Mouse (Mus musculus): ENCODE data around the gene Lrp6. TPM values are rescaled to one million over a fixed set of nuclear protein-coding genes. Genes with fewer than 3 reads are reported as not detected.

The Lrp6 gene
- total RNA-seq (2014; rRNA removed), result 29.9 and 41.3 TPM in 2 replicates
- 12.3 and 14.7 TPM in 2 replicates for polyA plus RNA-seq (2015; fragmentation: Nextera tagmentation; extraction: Ambion mirVana)

DNA sequence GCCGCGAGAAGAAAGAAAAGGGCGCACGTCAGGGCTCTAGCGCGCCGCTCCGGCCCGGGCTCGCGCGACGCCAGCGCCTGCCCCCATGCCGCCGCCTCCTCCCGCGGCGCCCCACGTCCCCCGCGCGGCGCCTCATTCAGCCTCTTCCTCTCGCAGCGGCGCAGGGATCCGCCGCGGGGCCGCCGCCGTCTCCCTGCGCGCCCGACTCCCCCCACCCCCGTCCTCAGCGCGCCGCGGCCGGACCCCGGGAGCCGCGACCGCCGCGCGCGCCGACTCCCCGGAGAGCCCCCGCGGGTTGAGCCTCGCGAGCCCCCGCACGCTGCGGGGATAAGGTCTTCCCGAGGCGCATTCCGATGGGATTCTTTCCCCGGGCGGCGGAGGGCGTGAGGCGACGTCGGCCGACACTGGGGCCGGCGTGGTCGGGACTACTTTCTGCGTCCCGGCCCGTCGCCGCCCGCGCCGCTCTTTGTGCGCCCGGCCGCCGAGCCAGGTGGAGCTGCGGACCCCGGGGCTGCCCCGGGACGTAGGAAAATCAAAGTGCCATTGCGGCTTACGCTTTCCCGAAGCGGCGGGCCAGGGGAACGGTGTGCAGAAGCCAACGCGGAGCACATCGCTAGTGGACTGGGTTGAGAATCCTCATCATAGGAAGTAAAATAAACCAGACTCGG lies at the start of gene Lrp6:
Gene Lrp6 (minus strand): TSS at position 148 of the 668 bp plus-strand sequence.
- no peaks in the 10 kb centered on the region for H3K36me3 ChIP-seq (ENCODE audit: insufficient read depth)
- peak within 1 kb of the TSS; percentile 80 for H3K4me3 ChIP-seq (ENCODE audit: low read depth, low read length)
- no peaks in the 10 kb centered on the region for H3K27me3 ChIP-seq (ENCODE audit: insufficient read depth, low read length)
- peak within 1 kb of the TSS; percentile 100 for H3K27ac ChIP-seq (ENCODE audit: low read depth, low read length)
- WGBS, result 3% methylated on average over 78 of the region's 99 CpGs
- H3K4me2 ChIP-seq (ENCODE audit: low read depth), result peak within 1 kb of the TSS; percentile 82
- H3K4me1 ChIP-seq (ENCODE audit: insufficient read depth), result peaks cover 9% of the 10 kb centered on the region
- ATAC-seq, result peak; percentile 95
- peak; percentile 93 for DNase-seq
- TF ChIP-seq CTCF (IDR thresholded peaks at IDR 0.05; ENCODE audit: low read depth), result no peak
- H3K9ac ChIP-seq, result peak within 1 kb of the TSS; percentile 94
- no peaks in the 10 kb centered on the region for H3K9me3 ChIP-seq (ENCODE audit: low read length)

GRCm38 (mm10) chr6:134614723-134615648 lies 48.2 kb upstream of the Lrp6 start:
- peak; percentile 87 for DNase-seq
- ATAC-seq, result peak; percentile 70
- TF ChIP-seq CTCF (IDR thresholded peaks at IDR 0.05; ENCODE audit: low read depth), result peak; percentile 97
- H3K27ac ChIP-seq (ENCODE audit: low read depth, low read length), result no peak overlapping the region
- H3K9ac ChIP-seq, result no peak overlapping the region
- no peaks in the 10 kb centered on the region for H3K36me3 ChIP-seq (ENCODE audit: insufficient read depth)
- H3K4me1 ChIP-seq (ENCODE audit: insufficient read depth), result no peaks in the 10 kb centered on the region
- peak overlapping the region; percentile 29 for H3K4me2 ChIP-seq (ENCODE audit: low read depth)
- peak overlapping the region; percentile 13; the same call in 1 of the 2 replicates for H3K4me3 ChIP-seq (ENCODE audit: low read depth, low read length)
- 24% methylated on average over 16 of the region's 16 CpGs for WGBS
- no peaks in the 10 kb centered on the region for H3K27me3 ChIP-seq (ENCODE audit: insufficient read depth, low read length)
- no peaks in the 10 kb centered on the region for H3K9me3 ChIP-seq (ENCODE audit: low read length)

- Histone ChIP-seq H3K27ac (ENCODE audit: low read depth, low read length) (no peak overlapping the region), H3K36me3 (ENCODE audit: insufficient read depth) (no peaks in the 10 kb centered on the region), H3K9ac (no peak overlapping the region), H3K4me1 (ENCODE audit: insufficient read depth) (no peaks in the 10 kb centered on the region), H3K27me3 (ENCODE audit: insufficient read depth, low read length) (no peaks in the 10 kb centered on the region), H3K4me2 (ENCODE audit: low read depth) (no peak overlapping the region), H3K4me3 (ENCODE audit: low read depth, low read length) (no peak overlapping the region), H3K9me3 (ENCODE audit: low read length) (no peaks in the 10 kb centered on the region)
- 91% methylated on average over 4 of the region's 4 CpGs for WGBS
- DNase-seq, result no peak
- no peak for TF ChIP-seq CTCF (IDR thresholded peaks at IDR 0.05; ENCODE audit: low read depth)
- no peak for ATAC-seq
These were observed 47.6 kb upstream of the Lrp6 start for GRCm38 (mm10) chr6:134614322-134614721.

DNA sequence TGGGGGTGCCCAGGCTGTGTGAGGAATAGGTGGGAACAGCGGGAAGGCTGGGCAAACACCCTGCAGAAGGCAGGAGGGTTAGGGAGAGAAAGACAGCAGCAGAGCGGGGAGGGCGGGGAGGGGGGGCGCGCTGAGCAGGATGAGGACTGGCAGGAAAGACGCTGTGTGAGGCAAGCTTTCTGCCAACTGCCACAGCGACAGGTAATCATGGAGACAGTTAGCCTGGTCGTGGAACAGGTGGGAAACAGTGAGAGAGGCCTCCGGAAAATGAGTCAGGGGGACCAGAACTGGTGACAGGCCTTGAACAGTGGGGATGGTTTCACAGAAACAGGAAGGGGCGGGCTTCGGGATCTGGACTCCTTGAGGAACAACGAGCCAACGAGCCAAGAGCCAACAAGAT lies 45.1 kb upstream of the Lrp6 start:
- Histone ChIP-seq H3K4me1 (ENCODE audit: insufficient read depth) (no peaks in the 10 kb centered on the region), H3K9me3 (ENCODE audit: low read length) (no peaks in the 10 kb centered on the region), H3K4me3 (ENCODE audit: low read depth, low read length) (no peak overlapping the region), H3K4me2 (ENCODE audit: low read depth) (no peak overlapping the region), H3K27ac (ENCODE audit: low read depth, low read length) (no peak overlapping the region), H3K36me3 (ENCODE audit: insufficient read depth) (no peaks in the 10 kb centered on the region), H3K27me3 (ENCODE audit: insufficient read depth, low read length) (no peaks in the 10 kb centered on the region), H3K9ac (no peak overlapping the region; the same call in 1 of the 2 replicates)
- no peak for DNase-seq
- WGBS, result 67% methylated on average over 13 of the region's 13 CpGs
- TF ChIP-seq CTCF (IDR thresholded peaks at IDR 0.05; ENCODE audit: low read depth), result no peak
- ATAC-seq, result peak; percentile 46; the same call in 1 of the 2 replicates

DNA sequence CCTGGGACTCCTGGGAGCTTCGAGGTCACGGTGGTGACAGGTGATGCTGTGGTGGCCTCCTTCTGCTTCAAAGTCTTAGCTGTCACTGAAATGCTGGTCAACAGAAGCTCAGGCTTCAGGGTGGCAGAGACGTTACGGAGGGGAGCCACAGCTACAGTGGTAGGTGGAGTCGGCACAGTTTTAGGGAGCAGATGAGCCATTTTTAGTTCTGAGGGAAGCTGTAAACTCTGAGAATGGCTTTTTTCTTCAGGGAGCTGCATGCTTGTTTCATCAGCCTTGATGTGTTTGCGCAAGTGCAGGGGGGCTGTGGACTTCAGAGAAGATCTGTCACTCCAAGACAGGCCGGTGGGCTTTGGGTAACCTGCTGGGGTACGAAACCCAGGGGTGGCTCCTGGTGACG lies 43.6 kb upstream of the Lrp6 start:
- H3K27ac ChIP-seq (ENCODE audit: low read depth, low read length), result no peak overlapping the region
- H3K9me3 ChIP-seq (ENCODE audit: low read length), result no peaks in the 10 kb centered on the region
- no peak overlapping the region for H3K4me3 ChIP-seq (ENCODE audit: low read depth, low read length)
- H3K36me3 ChIP-seq (ENCODE audit: insufficient read depth), result no peaks in the 10 kb centered on the region
- ATAC-seq (no peak), DNase-seq (no peak)
- WGBS, result 87% methylated on average over 9 of the region's 9 CpGs
- H3K4me2 ChIP-seq (ENCODE audit: low read depth), result no peak overlapping the region
- H3K27me3 ChIP-seq (ENCODE audit: insufficient read depth, low read length), result no peaks in the 10 kb centered on the region
- no peak overlapping the region for H3K9ac ChIP-seq
- H3K4me1 ChIP-seq (ENCODE audit: insufficient read depth), result no peaks in the 10 kb centered on the region
- TF ChIP-seq CTCF (IDR thresholded peaks at IDR 0.05; ENCODE audit: low read depth), result no peak

DNA sequence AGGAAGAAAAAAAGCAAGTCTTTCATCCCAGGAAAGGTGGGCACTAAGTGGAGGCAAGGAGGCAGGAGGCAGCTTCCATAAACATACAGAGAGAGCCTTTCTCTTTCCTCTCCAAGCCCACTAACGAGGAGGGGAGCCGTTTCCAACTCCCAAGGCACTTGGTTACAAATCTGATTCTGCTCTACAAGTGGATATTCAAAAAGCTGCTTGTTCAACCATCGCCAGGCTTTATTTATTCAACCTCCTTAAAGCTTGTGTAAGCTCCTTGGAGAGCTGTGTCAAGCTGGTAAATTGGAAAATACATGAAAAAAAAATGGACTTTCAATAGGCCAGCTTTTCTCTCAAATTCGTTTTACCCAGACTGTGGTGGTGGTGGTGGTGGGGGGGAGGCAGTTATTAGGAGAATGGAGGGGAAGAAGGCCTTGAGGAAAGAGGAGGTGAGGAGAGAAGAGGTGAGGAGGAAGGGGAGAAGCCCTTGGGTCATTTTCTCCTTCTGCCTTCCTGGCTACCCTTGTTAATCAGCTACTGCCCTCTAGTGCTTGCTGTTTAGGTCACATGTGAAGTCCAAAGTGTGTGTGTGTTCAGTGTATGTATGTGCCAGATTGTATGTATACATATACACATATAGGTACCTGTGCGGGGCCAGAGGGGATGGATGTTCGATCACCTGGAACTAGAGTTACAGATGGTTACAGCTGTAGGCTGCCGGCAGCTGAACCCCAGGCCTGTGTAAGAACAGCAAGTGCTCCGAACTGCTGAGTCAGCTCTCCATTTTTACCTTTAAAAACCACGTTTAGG lies 40.4 kb upstream of the Lrp6 start:
- no peak overlapping the region for H3K27ac ChIP-seq (ENCODE audit: low read depth, low read length)
- no peaks in the 10 kb centered on the region for H3K36me3 ChIP-seq (ENCODE audit: insufficient read depth)
- no peak overlapping the region for H3K4me2 ChIP-seq (ENCODE audit: low read depth)
- ATAC-seq, result peak; percentile 50; the same call in 1 of the 2 replicates
- no peaks in the 10 kb centered on the region for H3K27me3 ChIP-seq (ENCODE audit: insufficient read depth, low read length)
- 49% methylated on average over 9 of the region's 9 CpGs for WGBS
- no peak overlapping the region for H3K4me3 ChIP-seq (ENCODE audit: low read depth, low read length)
- DNase-seq, result peak; percentile 33
- H3K4me1 ChIP-seq (ENCODE audit: insufficient read depth), result no peaks in the 10 kb centered on the region
- no peaks in the 10 kb centered on the region for H3K9me3 ChIP-seq (ENCODE audit: low read length)
- no peak overlapping the region for H3K9ac ChIP-seq
- peak; percentile 76 for TF ChIP-seq CTCF (IDR thresholded peaks at IDR 0.05; ENCODE audit: low read depth)

Data from forebrain, postnatal 0 days (tissue).